Mouse (Mus musculus) small intestine, adult 2 months (tissue): Measurements from ENCODE around the gene Gpr146.

Experiments used
- CTCF ChIP-seq: fragments of 200-500 bp; IDR thresholded peaks from 2 replicates; pipeline ENCODE4 v1.5.1; 2012; ENCODE audit warnings: low read depth, mild to moderate bottlenecking, control low read depth, inconsistent platforms, low read length, moderate library complexity, mixed read lengths; ENCODE audit not compliant: insufficient replicate concordance, insufficient read length; ENCODE audit errors: extremely low read depth
- POLR2A ChIP-seq: fragments of 200-500 bp; IDR thresholded peaks from 2 replicates; pipeline ENCODE4 v1.6.1; 2012; ENCODE audit warnings: low read depth, mild to moderate bottlenecking, control low read depth, inconsistent platforms, low read length, moderate library complexity

DNA sequence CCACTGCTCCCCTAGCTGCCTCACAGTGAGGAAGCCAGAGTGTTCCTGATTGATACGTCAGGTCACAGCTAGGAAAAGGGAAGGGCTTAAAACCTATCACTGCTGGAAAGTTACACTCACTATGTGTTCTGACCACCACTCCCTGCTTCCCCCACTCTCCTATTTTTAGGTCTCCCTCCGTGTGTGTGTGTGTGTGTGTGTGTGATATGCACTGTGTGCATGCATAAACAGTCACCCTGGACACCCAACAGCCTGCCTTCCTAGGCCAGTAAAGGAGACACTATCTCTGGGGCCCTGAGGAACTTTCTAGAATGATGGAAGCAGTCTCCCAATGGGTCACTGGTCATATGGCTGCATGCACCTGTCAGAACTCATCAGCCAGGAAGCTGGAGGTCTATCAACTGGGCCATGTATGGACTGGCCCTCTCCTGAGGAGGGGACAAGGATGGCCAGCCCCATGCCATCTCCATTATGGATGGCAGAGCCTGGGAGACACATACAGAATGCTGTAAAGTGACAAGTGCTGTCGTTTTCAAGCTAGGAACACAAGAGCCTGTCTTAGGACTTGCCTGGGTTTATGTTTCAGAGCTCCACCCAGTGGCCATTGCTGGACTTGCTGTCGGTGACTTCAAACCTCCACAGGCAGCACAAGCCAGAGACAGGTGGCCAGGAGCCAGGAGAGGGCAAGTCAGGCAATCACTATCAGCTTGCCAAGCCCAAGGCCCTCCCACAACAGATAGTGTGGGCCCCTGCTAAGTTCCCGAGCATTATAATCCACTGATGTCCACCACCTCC, 20.7 kb downstream of the Gpr146 start:
- peak; percentile 85; the same call in 1 of the 2 replicates for TF ChIP-seq CTCF
- TF ChIP-seq POLR2A = no peak
